Comparison of ENCODE assay signal across 8 mouse cellular contexts in genomic region chr2:13011973-13012372, GRCm38 (mm10). TPM values are rescaled to one million over a fixed set of nuclear protein-coding genes. Genes with fewer than 3 reads are reported as not detected.
DNase-seq lines count a peak whose midpoint lies in the region; ATAC-seq lines count a peak whose summit lies in the region.
"Had no signal": no experiment of that assay in that cellular context is flagged by ENCODE, and none has a peak within 500 bp of the region (broad histone marks: within the 10 kb centered on the region; RNA-seq: fewer than 3 reads in every experiment).

No protein-coding gene starts in this region.

- no peak for ATAC-seq in liver, embryonic 12.5 days
- no peak for ATAC-seq in forebrain, embryonic 12.5 days (ENCODE audit: low FRiP score)
- no peak for ATAC-seq in limb, embryonic 13.5 days (ENCODE audit: low FRiP score, low read depth)
- no peak for ATAC-seq in stomach, embryonic 16.5 days (ENCODE audit: insufficient read depth, low FRiP score)

- no peak for DNase-seq in liver
- no peak for DNase-seq in retina, postnatal 1 day
- no peak for DNase-seq in thymus, postnatal 0 days (ENCODE audit: low spot score)
- DNase-seq: lung, postnatal 36 days had no signal

- WGBS in liver, embryonic 12.5 days (ENCODE audit: insufficient replicate concordance), result 34% methylated on average over 3 of the region's 3 CpGs
- 27% methylated on average over 3 of the region's 3 CpGs for WGBS in forebrain, embryonic 12.5 days
- WGBS in limb, embryonic 13.5 days, result 29% methylated on average over 3 of the region's 3 CpGs
- 43% methylated on average over 3 of the region's 3 CpGs for WGBS in stomach, embryonic 16.5 days

- no peak overlapping the region for H3K4me3 ChIP-seq in liver, embryonic 12.5 days
- peak overlapping the region; percentile 61 for H3K4me3 ChIP-seq in forebrain, embryonic 12.5 days (replicated peaks)
- peak overlapping the region; percentile 60 for H3K4me3 ChIP-seq in limb, embryonic 13.5 days
- H3K4me3 ChIP-seq in stomach, embryonic 16.5 days (replicated peaks; ENCODE audit: low read length), result no peak overlapping the region

- H3K36me3 ChIP-seq in liver, embryonic 12.5 days, result no peaks in the 10 kb centered on the region
- H3K36me3 ChIP-seq in forebrain, embryonic 12.5 days (replicated peaks), result no peaks in the 10 kb centered on the region
- no peaks in the 10 kb centered on the region for H3K36me3 ChIP-seq in limb, embryonic 13.5 days
- no peaks in the 10 kb centered on the region for H3K36me3 ChIP-seq in stomach, embryonic 16.5 days (ENCODE audit: control insufficient read depth, insufficient read depth, low read length)

- H3K4me2 ChIP-seq in liver, embryonic 12.5 days, result 0 out of 2 replicates have a peak overlapping the region, but pooled peaks have one; percentile 66
- H3K4me2 ChIP-seq in forebrain, embryonic 12.5 days, result peak overlapping the region; percentile 100; the same call in 1 of the 2 replicates
- H3K4me2 ChIP-seq in limb, embryonic 13.5 days (replicated peaks), result peak overlapping the region; percentile 99
- peak overlapping the region; percentile 97; the same call in 1 of the 2 replicates for H3K4me2 ChIP-seq in stomach, embryonic 16.5 days (ENCODE audit: low read depth, low read length)

- H3K9me3 ChIP-seq in liver, embryonic 12.5 days (replicated peaks), result no peaks in the 10 kb centered on the region
- H3K9me3 ChIP-seq in forebrain, embryonic 12.5 days, result no peaks in the 10 kb centered on the region
- no peaks in the 10 kb centered on the region for H3K9me3 ChIP-seq in limb, embryonic 13.5 days
- H3K9me3 ChIP-seq in stomach, embryonic 16.5 days (replicated peaks; ENCODE audit: control insufficient read depth, low read length), result no peaks in the 10 kb centered on the region

- H3K9ac ChIP-seq in liver, embryonic 12.5 days, result no peak overlapping the region
- no peak overlapping the region for H3K9ac ChIP-seq in forebrain, embryonic 12.5 days
- no peak overlapping the region for H3K9ac ChIP-seq in limb, embryonic 13.5 days
- H3K9ac ChIP-seq in stomach, embryonic 16.5 days (ENCODE audit: low read length), result no peak overlapping the region

- peaks cover 23% of the 10 kb centered on the region for H3K4me1 ChIP-seq in liver, embryonic 12.5 days
- H3K4me1 ChIP-seq in forebrain, embryonic 12.5 days, result peaks cover 18% of the 10 kb centered on the region
- H3K4me1 ChIP-seq in limb, embryonic 13.5 days, result peaks cover 26% of the 10 kb centered on the region
- H3K4me1 ChIP-seq in stomach, embryonic 16.5 days (ENCODE audit: control insufficient read depth, insufficient read depth, low read length), result 0 out of 2 replicates have a peak, but pooled peaks cover 6% of the 10 kb centered on the region

- H3K27me3 ChIP-seq in liver, embryonic 12.5 days (replicated peaks), result peaks cover 59% of the 10 kb centered on the region
- peaks cover 53% of the 10 kb centered on the region for H3K27me3 ChIP-seq in forebrain, embryonic 12.5 days
- peaks cover 52% of the 10 kb centered on the region for H3K27me3 ChIP-seq in limb, embryonic 13.5 days
- H3K27me3 ChIP-seq in stomach, embryonic 16.5 days (ENCODE audit: control insufficient read depth, insufficient read depth, low read length), result peaks cover 31% of the 10 kb centered on the region

- no peak overlapping the region for H3K27ac ChIP-seq in liver, embryonic 12.5 days
- H3K27ac ChIP-seq in forebrain, embryonic 12.5 days, result no peak overlapping the region
- no peak overlapping the region for H3K27ac ChIP-seq in limb, embryonic 13.5 days
- H3K27ac ChIP-seq in stomach, embryonic 16.5 days (ENCODE audit: low read length), result no peak overlapping the region

RNA-seq across cellular contexts. Expression of gene C1ql3, which starts 0.4 kb away (rescaled TPM):
- 0.10 and 0.12 TPM in 2 replicates for polyA plus RNA-seq in liver, embryonic 12.5 days (2016; fragmentation: Nextera tagmentation; extraction: Ambion mirVana)
- 0.68 and 0.89 TPM in 2 replicates for polyA plus RNA-seq in forebrain, embryonic 12.5 days (2016; fragmentation: Nextera tagmentation; extraction: Ambion mirVana)
- 0.80 and 1.0 TPM in 2 replicates for polyA plus RNA-seq in limb, embryonic 13.5 days (2015; fragmentation: Nextera tagmentation; extraction: Ambion mirVana)
- 0.34 and 0.39 TPM in 2 replicates for polyA plus RNA-seq in stomach, embryonic 16.5 days (2015; fragmentation: Nextera tagmentation; extraction: Ambion mirVana)
- polyA plus RNA-seq in thymus, postnatal 0 days (2015; fragmentation: Nextera tagmentation; extraction: Ambion mirVana), result 0.10 and 0.25 TPM in 2 replicates

Comparison
In these comparisons a context has a peak if more than half of its experiments do, and no peak if none do; other contexts are left out.
1. H3K4me3 ChIP-seq: peak in forebrain, embryonic 12.5 days (single experiment) and limb, embryonic 13.5 days (single experiment); none in liver, embryonic 12.5 days (single experiment) and stomach, embryonic 16.5 days (single experiment).
2. Peak in every context shown above with its lines, with median percentiles within 50 percentile points of each other: H3K4me2 ChIP-seq.